Mouse (Mus musculus) midbrain, embryonic 15.5 days (tissue): ENCODE measurements around the gene Olfr811. TPM values are rescaled to one million over a fixed set of nuclear protein-coding genes. Genes with fewer than 3 reads are reported as not detected.

Experiments
- ATAC-seq: fragments of 200-750 bp; cut with Nextera tagmentation; replicated peaks from 2 replicates; pipeline ENCODE4 v1.8.0; 2017; ENCODE audit warnings: moderate TSS enrichment
- H3K27ac ChIP-seq: fragments of 300-500 bp; sonication (generic); 2 replicates; pipeline ENCODE4 v1.5.1; 2015; ENCODE audit warnings: mild to moderate bottlenecking, inconsistent platforms
- H3K27me3 ChIP-seq: fragments of 300-500 bp; sonication (generic); replicated peaks from 2 replicates; pipeline ENCODE4 v1.6.1; 2015; ENCODE audit warnings: inconsistent platforms
- H3K36me3 ChIP-seq: fragments of 300-500 bp; sonication (generic); replicated peaks from 2 replicates; pipeline ENCODE4 v1.6.1; 2015; ENCODE audit warnings: inconsistent platforms
- H3K4me1 ChIP-seq: fragments of 300-500 bp; sonication (generic); 2 replicates; pipeline ENCODE4 v1.6.1; 2015; ENCODE audit warnings: inconsistent platforms
- H3K4me2 ChIP-seq: fragments of 300-500 bp; sonication (generic); 2 replicates; pipeline ENCODE4 v1.6.1; 2015; ENCODE audit warnings: inconsistent platforms, mild to moderate bottlenecking, moderate library complexity
- H3K4me3 ChIP-seq: fragments of 300-500 bp; sonication (generic); 2 replicates; pipeline ENCODE4 v1.5.1; 2015; ENCODE audit warnings: mild to moderate bottlenecking, inconsistent platforms
- H3K9ac ChIP-seq: fragments of 300-500 bp; sonication (generic); 2 replicates; pipeline ENCODE4 v1.6.1; 2015; ENCODE audit warnings: mild to moderate bottlenecking, inconsistent platforms
- H3K9me3 ChIP-seq: fragments of 300-500 bp; sonication (generic); 2 replicates; pipeline ENCODE4 v1.6.1; 2016; ENCODE audit warnings: inconsistent platforms
- WGBS: fragments of 180-500 bp; shearing (Covaris S2); methylation state at CpG from one replicate; pipeline ENCODE4 v1.1.7; 2015; ENCODE audit warnings: mixed read lengths; 5-methylcytosine and 5-hydroxymethylcytosine counted together
- polyA plus RNA-seq: library from polyadenylated mRNA; unstranded; fragments of >200 nt; fragmentation: Nextera tagmentation; extraction: Ambion mirVana; gene quantifications from 2 replicates; pipeline ENCODE4 v1.2.1, GENCODE M21; 2015

Olfr811 gene
- not detected in 2 replicates for polyA plus RNA-seq

DNA sequence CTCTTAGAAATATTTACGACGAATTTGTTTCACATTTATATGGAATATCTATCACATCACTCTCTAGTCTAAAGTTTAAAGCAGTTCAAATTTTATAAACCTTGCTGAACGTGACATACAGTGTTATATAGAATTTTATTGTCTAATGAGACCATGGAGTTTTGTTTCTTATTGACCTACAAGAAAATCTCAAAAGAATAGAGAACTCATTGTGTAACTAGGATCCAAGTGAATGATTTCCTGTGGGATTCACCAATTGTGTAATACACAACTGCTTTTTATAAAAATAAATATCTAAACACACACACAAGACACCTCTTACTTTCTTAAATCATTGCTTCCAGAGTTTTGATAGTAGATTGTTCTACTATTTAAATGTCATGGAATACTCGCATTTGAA, at the start of gene Olfr811:
Olfr811 (minus strand) TSS at position 101 of the 400 bp plus-strand sequence.
- Histone ChIP-seq H3K27ac (no peak within 1 kb of the TSS), H3K9ac (no peak within 1 kb of the TSS), H3K27me3 (no peaks in the 10 kb centered on the region), H3K4me2 (no peak within 1 kb of the TSS), H3K36me3 (no peaks in the 10 kb centered on the region), H3K9me3 (no peaks in the 10 kb centered on the region), H3K4me1 (no peaks in the 10 kb centered on the region), H3K4me3 (no peak within 1 kb of the TSS)
- 86% methylated on average over 4 of the region's 4 CpGs for WGBS
- no peak for ATAC-seq

GRCm38 (mm10) chr10:129847343-129847742, 43.1 kb upstream of the Olfr811 start:
- Histone ChIP-seq H3K27me3 (no peaks in the 10 kb centered on the region), H3K4me3 (no peak overlapping the region), H3K4me1 (no peaks in the 10 kb centered on the region), H3K27ac (no peak overlapping the region), H3K9ac (no peak overlapping the region), H3K36me3 (no peaks in the 10 kb centered on the region), H3K4me2 (no peak overlapping the region), H3K9me3 (no peaks in the 10 kb centered on the region)
- WGBS, result 28% methylated on average over 1 of the region's 1 CpGs
- no peak for ATAC-seq

DNA sequence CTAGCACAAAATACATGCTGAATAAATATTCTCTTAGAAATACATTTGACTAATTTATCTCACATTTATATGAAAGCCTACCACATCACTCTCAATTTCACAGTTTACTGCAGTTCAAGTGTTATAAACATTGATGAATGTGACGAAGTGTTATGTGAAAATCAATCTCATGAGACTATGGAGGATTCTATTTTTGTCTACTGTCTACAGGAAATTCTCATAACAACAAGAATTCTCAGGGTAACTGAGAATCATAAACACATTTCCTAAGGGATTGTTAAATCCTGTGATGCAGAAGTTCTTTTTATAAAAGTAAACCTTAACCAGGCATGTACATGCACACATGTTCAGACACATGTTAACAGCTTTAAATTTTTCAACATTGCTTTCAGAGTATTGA, 41.8 kb upstream of the Olfr811 start, which contains the start of gene Olfr812:
Olfr812 (minus strand) TSS at position 101 of the 400 bp plus-strand sequence.
- no peaks in the 10 kb centered on the region for H3K27me3 ChIP-seq
- no peak within 1 kb of the TSS for H3K9ac ChIP-seq
- H3K4me3 ChIP-seq, result no peak within 1 kb of the TSS
- no peak within 1 kb of the TSS for H3K4me2 ChIP-seq
- no peak within 1 kb of the TSS for H3K27ac ChIP-seq
- no peak for ATAC-seq
- H3K36me3 ChIP-seq, result no peaks in the 10 kb centered on the region
- H3K4me1 ChIP-seq, result no peaks in the 10 kb centered on the region
- 74% methylated on average over 1 of the region's 1 CpGs for WGBS
- H3K9me3 ChIP-seq, result no peaks in the 10 kb centered on the region

DNA sequence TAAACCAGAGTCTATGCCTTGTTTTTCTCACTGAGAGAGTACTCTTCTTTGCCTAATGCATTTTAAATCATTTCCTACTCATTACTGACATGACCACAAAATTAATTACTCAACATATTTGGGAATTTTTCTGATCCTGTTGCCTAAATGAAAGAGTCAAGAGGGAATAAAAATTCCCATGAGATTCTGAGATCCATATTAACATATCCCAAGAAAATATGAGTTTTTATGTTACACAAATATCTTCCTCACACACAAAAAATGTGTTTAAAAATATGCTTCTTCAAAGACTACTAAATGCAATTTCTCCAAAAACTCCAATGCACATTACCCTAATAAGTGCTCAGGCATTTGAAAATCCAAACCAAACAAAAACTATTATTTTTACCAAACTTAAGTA, 9.4 kb downstream of the Olfr811 start, which contains the start of gene Olfr810:
Olfr810 (minus strand) TSS at position 101 of the 400 bp plus-strand sequence.
- no peak within 1 kb of the TSS for H3K4me2 ChIP-seq
- no peak within 1 kb of the TSS for H3K27ac ChIP-seq
- no peaks in the 10 kb centered on the region for H3K27me3 ChIP-seq
- no peak within 1 kb of the TSS for H3K4me3 ChIP-seq
- H3K9ac ChIP-seq, result no peak within 1 kb of the TSS
- H3K9me3 ChIP-seq, result no peaks in the 10 kb centered on the region
- no peaks in the 10 kb centered on the region for H3K36me3 ChIP-seq
- ATAC-seq, result no peak
- no peaks in the 10 kb centered on the region for H3K4me1 ChIP-seq

- Histone ChIP-seq H3K36me3 (no peaks in the 10 kb centered on the region), H3K27me3 (no peaks in the 10 kb centered on the region), H3K27ac (no peak overlapping the region), H3K4me1 (no peaks in the 10 kb centered on the region), H3K4me2 (no peak overlapping the region), H3K9me3 (no peaks in the 10 kb centered on the region), H3K4me3 (no peak overlapping the region), H3K9ac (no peak overlapping the region)
- ATAC-seq, result no peak
These were observed 26.1 kb downstream of the Olfr811 start for GRCm38 (mm10) chr10:129778123-129778522.

DNA sequence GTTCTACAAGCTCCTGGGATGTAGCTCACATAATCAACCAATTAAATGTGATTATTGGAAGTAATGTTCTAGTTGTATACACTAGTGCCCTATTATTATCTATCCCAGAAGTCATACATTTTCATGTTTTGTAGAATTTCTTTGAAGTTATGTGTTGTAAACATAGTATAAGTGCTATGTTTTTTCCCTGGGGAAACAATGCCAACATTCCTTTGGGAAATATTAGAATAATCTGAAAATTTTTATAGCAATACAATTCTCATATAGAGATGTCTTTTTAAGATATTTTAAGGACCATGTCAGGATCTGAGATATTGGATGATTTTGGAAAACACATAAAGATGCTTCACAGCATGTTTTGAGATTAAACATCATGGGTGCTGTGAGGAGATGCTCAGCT, 29.9 kb downstream of the Olfr811 start, which contains the start of gene Olfr809:
Olfr809 (plus strand) TSS at position 301 of the 400 bp plus-strand sequence.
- no peak within 1 kb of the TSS for H3K9ac ChIP-seq
- no peak within 1 kb of the TSS for H3K4me2 ChIP-seq
- H3K36me3 ChIP-seq, result no peaks in the 10 kb centered on the region
- no peak within 1 kb of the TSS for H3K27ac ChIP-seq
- H3K9me3 ChIP-seq, result no peaks in the 10 kb centered on the region
- no peaks in the 10 kb centered on the region for H3K27me3 ChIP-seq
- no peak within 1 kb of the TSS for H3K4me3 ChIP-seq
- no peak for ATAC-seq
- H3K4me1 ChIP-seq, result no peaks in the 10 kb centered on the region

DNA sequence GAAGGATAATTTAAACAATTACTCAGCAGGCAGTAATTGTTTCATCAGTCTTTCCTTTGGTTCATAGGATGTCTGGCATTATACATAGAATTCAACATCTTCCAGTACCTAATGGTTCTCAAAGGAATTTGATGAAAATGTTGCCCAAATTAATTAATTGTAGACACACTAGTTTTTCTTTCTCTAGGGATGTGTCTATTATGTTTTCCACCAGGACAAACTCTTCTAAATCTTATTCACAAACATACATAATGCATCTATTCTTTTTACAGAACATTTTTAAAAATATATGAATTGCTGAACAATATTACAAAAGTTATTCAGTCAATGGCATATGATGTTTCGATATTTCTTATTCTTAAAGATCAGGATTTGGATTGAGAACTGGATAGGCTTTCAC, 39.0 kb downstream of the Olfr811 start, which contains the start of gene Olfr808:
Olfr808 (plus strand) TSS at position 301 of the 400 bp plus-strand sequence.
- Histone ChIP-seq H3K4me1 (no peaks in the 10 kb centered on the region), H3K9ac (no peak within 1 kb of the TSS), H3K27me3 (no peaks in the 10 kb centered on the region), H3K27ac (no peak within 1 kb of the TSS), H3K9me3 (no peaks in the 10 kb centered on the region), H3K36me3 (no peaks in the 10 kb centered on the region), H3K4me3 (no peak within 1 kb of the TSS), H3K4me2 (no peak within 1 kb of the TSS)
- no peak for ATAC-seq
- 90% methylated on average over 1 of the region's 1 CpGs for WGBS

GRCm38 (mm10) chr10:129757693-129758092, 46.5 kb downstream of the Olfr811 start, which contains the start of gene Olfr807:
Gene Olfr807 (minus strand): TSS chr10:129757793.
- Histone ChIP-seq H3K4me2 (no peak within 1 kb of the TSS), H3K4me3 (no peak within 1 kb of the TSS), H3K9ac (no peak within 1 kb of the TSS), H3K27me3 (no peaks in the 10 kb centered on the region), H3K36me3 (no peaks in the 10 kb centered on the region), H3K4me1 (no peaks in the 10 kb centered on the region), H3K27ac (no peak within 1 kb of the TSS), H3K9me3 (no peaks in the 10 kb centered on the region)
- 82% methylated on average over 1 of the region's 1 CpGs for WGBS
- ATAC-seq, result no peak

Other genes starting within 250 kb of the Olfr811 start
- gene Olfr794, start 236.7 kb downstream of the Olfr811 start, polyA plus RNA-seq, result not detected in 2 replicates
- gene Olfr796, start 191.8 kb downstream of the Olfr811 start, polyA plus RNA-seq, result not detected in 2 replicates
- not detected in 2 replicates for gene Olfr798, start 176.5 kb downstream of the Olfr811 start, polyA plus RNA-seq
- gene Olfr799, start 166.9 kb downstream of the Olfr811 start, polyA plus RNA-seq, result not detected in 2 replicates
- gene Olfr800, start 146.7 kb downstream of the Olfr811 start, polyA plus RNA-seq, result not detected in 2 replicates
- not detected in 2 replicates for gene Olfr801, start 130.5 kb downstream of the Olfr811 start, polyA plus RNA-seq
- 0.06 TPM in 2 replicates for gene Olfr802, start 116.2 kb downstream of the Olfr811 start, polyA plus RNA-seq
- not detected in 2 replicates for gene Olfr803, start 110.1 kb downstream of the Olfr811 start, polyA plus RNA-seq
- gene Olfr804, start 101.2 kb downstream of the Olfr811 start, polyA plus RNA-seq, result not detected in 2 replicates
- not detected in 2 replicates for gene Olfr805, start 75.0 kb downstream of the Olfr811 start, polyA plus RNA-seq
- gene Olfr806, start 62.5 kb downstream of the Olfr811 start, polyA plus RNA-seq, result not detected in 2 replicates
- not detected in 2 replicates for gene Olfr807, start 46.6 kb downstream of the Olfr811 start, polyA plus RNA-seq
- not detected in 2 replicates for gene Olfr808, start 38.9 kb downstream of the Olfr811 start, polyA plus RNA-seq
- gene Olfr809, start 29.8 kb downstream of the Olfr811 start, polyA plus RNA-seq, result not detected in 2 replicates
- gene Olfr810, start 9.5 kb downstream of the Olfr811 start, polyA plus RNA-seq, result not detected in 2 replicates
- not detected in 2 replicates for gene Olfr812, start 41.7 kb upstream of the Olfr811 start, polyA plus RNA-seq
- gene Olfr813, start 51.0 kb upstream of the Olfr811 start, polyA plus RNA-seq, result not detected in 2 replicates
- not detected in 2 replicates for gene Olfr814, start 75.5 kb upstream of the Olfr811 start, polyA plus RNA-seq
- gene Olfr815, start 101.5 kb upstream of the Olfr811 start, polyA plus RNA-seq, result not detected in 2 replicates
- not detected in 2 replicates for gene Olfr816, start 111.2 kb upstream of the Olfr811 start, polyA plus RNA-seq
- not detected in 2 replicates for gene Olfr818, start 144.7 kb upstream of the Olfr811 start, polyA plus RNA-seq
- gene Olfr819, start 162.9 kb upstream of the Olfr811 start, polyA plus RNA-seq, result not detected in 2 replicates
- gene Olfr247, start 171.7 kb upstream of the Olfr811 start, polyA plus RNA-seq, result not detected in 2 replicates
- not detected in 2 replicates for gene Gm10310, start 180.7 kb upstream of the Olfr811 start, polyA plus RNA-seq
- not detected in 2 replicates for gene Olfr820, start 208.2 kb upstream of the Olfr811 start, polyA plus RNA-seq
- gene Olfr821, start 226.0 kb upstream of the Olfr811 start, polyA plus RNA-seq, result not detected in 2 replicates